Mouse (Mus musculus) cortical plate, adult 2 months (tissue): Measurements from ENCODE around the gene Ppcdc. TPM values are rescaled to one million over a fixed set of nuclear protein-coding genes. Genes with fewer than 3 reads are reported as not detected.

Source experiments
- H3K27ac ChIP-seq: fragments of 200-500 bp; 2 replicates; pipeline ENCODE4 v1.5.1; 2012; ENCODE audit warnings: low read length, control low read depth, inconsistent platforms; ENCODE audit not compliant: insufficient read depth
- H3K4me1 ChIP-seq: fragments of 200-500 bp; 2 replicates; pipeline ENCODE4 v1.6.1; 2011; ENCODE audit warnings: low read length; ENCODE audit not compliant: control insufficient read depth, insufficient read depth
- H3K4me3 ChIP-seq: fragments of 200-500 bp; 2 replicates; pipeline ENCODE4 v1.5.1; 2011; ENCODE audit warnings: mild to moderate bottlenecking, low read length, control low read depth; ENCODE audit not compliant: insufficient read depth
- CTCF ChIP-seq: fragments of 200-500 bp; IDR thresholded peaks from 2 replicates; pipeline ENCODE4 v1.5.1; 2011; ENCODE audit warnings: mild to moderate bottlenecking, control low read depth, low read length; ENCODE audit not compliant: insufficient read depth; ENCODE audit errors: extremely low read depth
- POLR2A ChIP-seq: fragments of 200-500 bp; IDR thresholded peaks from 2 replicates; pipeline ENCODE4 v1.6.1; 2011; ENCODE audit warnings: mild to moderate bottlenecking, low read length, control low read depth; ENCODE audit not compliant: insufficient read depth; ENCODE audit errors: extremely low read depth
- polyA plus RNA-seq: library from polyadenylated mRNA; depleted of rRNA; stranded (reverse); fragments of >200 nt; gene quantifications from 2 replicates; pipeline ENCODE4 v1.2.3, GENCODE M21; 2012

Gene Ppcdc
- polyA plus RNA-seq, 1 experiment = 22.9 TPM

- no peaks in the 10 kb centered on the region for H3K4me1 ChIP-seq
- TF ChIP-seq POLR2A = no peak
- TF ChIP-seq CTCF = no peak
- no peak overlapping the region for H3K4me3 ChIP-seq
- no peak overlapping the region for H3K27ac ChIP-seq
Observed at GRCm38 (mm10) chr9:57392892-57393291, 47.0 kb downstream of the Ppcdc start.

- no peak overlapping the region for H3K4me3 ChIP-seq
- H3K27ac ChIP-seq = no peak overlapping the region
- TF ChIP-seq CTCF (no peak), POLR2A (no peak)
- no peaks in the 10 kb centered on the region for H3K4me1 ChIP-seq
Observed at GRCm38 (mm10) chr9:57390869-57391268, 49.1 kb downstream of the Ppcdc start.

- TF ChIP-seq POLR2A (no peak), CTCF (no peak)
- Histone ChIP-seq H3K4me1 (no peaks in the 10 kb centered on the region), H3K27ac (no peak overlapping the region), H3K4me3 (no peak overlapping the region)
Observed at GRCm38 (mm10) chr9:57389131-57389530, 50.8 kb downstream of the Ppcdc start.

- H3K27ac ChIP-seq = no peak overlapping the region
- H3K4me3 ChIP-seq = no peak overlapping the region
- TF ChIP-seq POLR2A = no peak
- TF ChIP-seq CTCF = no peak
- no peaks in the 10 kb centered on the region for H3K4me1 ChIP-seq
Observed at GRCm38 (mm10) chr9:57386926-57387325, 53.0 kb downstream of the Ppcdc start.

- no peak overlapping the region for H3K4me3 ChIP-seq
- H3K27ac ChIP-seq = no peak overlapping the region
- TF ChIP-seq POLR2A = no peak
- TF ChIP-seq CTCF = no peak
- no peaks in the 10 kb centered on the region for H3K4me1 ChIP-seq
Observed at GRCm38 (mm10) chr9:57384621-57385020, 55.3 kb downstream of the Ppcdc start.

- TF ChIP-seq CTCF (no peak), POLR2A (no peak)
- H3K4me3 ChIP-seq = no peak overlapping the region
- no peak overlapping the region for H3K27ac ChIP-seq
- no peaks in the 10 kb centered on the region for H3K4me1 ChIP-seq
Observed at GRCm38 (mm10) chr9:57360999-57361398, 78.9 kb downstream of the Ppcdc start.

- no peak overlapping the region for H3K27ac ChIP-seq
- no peak for TF ChIP-seq CTCF
- TF ChIP-seq POLR2A = no peak
- no peak overlapping the region for H3K4me3 ChIP-seq
- no peaks in the 10 kb centered on the region for H3K4me1 ChIP-seq
Observed at GRCm38 (mm10) chr9:57354377-57355183, 85.3 kb downstream of the Ppcdc start.

- H3K27ac ChIP-seq = no peak overlapping the region
- no peak for TF ChIP-seq POLR2A
- no peak for TF ChIP-seq CTCF
Observed at GRCm38 (mm10) chr9:57351277-57351676, 88.6 kb downstream of the Ppcdc start.

GRCm38 (mm10) chr9:57345902-57346301 is 94.0 kb downstream of the Ppcdc start:
- Histone ChIP-seq H3K4me3 (no peak overlapping the region), H3K4me1 (no peaks in the 10 kb centered on the region), H3K27ac (no peak overlapping the region)
- TF ChIP-seq CTCF (no peak), POLR2A (no peak)

More at GRCm38 (mm10) chr9:57351277-57351676, 88.6 kb downstream of the Ppcdc start:
- H3K4me1 ChIP-seq = no peaks in the 10 kb centered on the region
- H3K4me3 ChIP-seq = no peak overlapping the region

GRCm38 (mm10) chr9:57343752-57344151 is 96.2 kb downstream of the Ppcdc start:
- Histone ChIP-seq H3K4me3 (no peak overlapping the region), H3K27ac (no peak overlapping the region), H3K4me1 (no peaks in the 10 kb centered on the region)
- no peak for TF ChIP-seq CTCF
- no peak for TF ChIP-seq POLR2A
